Mouse (Mus musculus) liver (tissue): ENCODE measurements around the gene Nrm.

Experiments used
- DNase-seq: peaks from one replicate; pipeline ENCODE4 v3.0.0-alpha.2; 2020; ENCODE audit warnings: mixed read lengths

Gene Nrm

DNA sequence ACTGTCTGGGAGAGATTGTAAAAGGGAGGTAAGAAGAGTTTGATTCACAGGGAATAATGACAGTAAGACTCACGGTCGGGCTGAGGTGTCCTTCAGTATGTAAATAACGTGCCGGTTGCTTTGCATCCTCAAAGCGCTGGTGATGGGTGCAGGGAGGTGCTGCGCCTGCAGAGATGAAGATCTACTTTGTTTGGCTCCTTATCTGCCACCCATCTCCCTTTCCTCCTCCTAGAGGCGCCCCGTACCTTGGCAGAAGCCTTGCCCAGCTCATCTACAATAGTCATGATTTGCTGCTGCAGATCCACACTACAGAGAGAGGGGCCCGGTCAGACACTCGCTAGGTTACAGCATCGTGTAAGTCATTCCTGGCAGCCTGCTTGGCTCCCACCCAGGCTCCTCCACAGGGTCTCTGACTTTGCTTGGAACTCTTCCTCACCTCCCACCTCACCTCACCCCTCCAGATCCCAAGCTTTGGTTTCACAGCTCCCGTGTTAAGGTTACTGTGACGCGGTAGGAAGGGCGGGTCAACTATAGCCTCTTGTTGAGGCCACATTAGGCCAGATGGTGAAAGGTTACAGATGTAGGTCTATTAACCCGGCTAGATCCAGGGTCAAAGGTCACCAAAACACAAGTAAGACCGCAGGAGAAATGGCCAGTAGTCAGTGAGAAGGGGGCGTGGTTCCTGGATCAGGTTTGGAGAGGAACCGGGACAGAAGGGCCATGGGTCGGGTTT is 48.2 kb downstream of the Nrm start:
- DNase-seq, result no peak

DNA sequence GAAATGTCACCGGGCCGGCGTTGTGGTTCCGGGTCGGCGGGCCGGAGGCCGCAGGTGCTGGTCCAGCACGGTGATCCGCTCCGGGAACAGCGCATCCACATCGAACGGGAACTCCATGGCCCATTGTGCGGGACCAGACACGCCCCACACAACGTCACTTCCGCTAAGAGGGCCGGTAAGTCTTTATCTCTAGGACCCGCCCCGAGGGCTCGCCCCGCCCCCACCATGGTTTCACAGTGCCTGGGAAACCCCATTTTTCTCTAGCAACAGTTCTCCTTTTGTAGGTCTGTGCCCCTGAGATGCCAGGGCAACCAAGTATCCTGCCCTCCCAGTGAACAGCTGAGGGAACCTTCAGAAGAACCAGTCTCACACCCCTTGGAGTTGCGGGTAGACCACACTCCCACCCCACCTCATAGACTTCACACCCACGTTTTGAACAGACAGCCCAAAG is 48.8 kb downstream of the Nrm start, which contains the start of gene Atat1:
Gene Atat1 (minus strand): TSS at position 157 of the 451 bp plus-strand sequence.
- DNase-seq, result peak; percentile 96

GRCm38 (mm10) chr17:35914975-35915374 is 53.9 kb downstream of the Nrm start:
- DNase-seq, result no peak
